Mouse (Mus musculus) splenic B cell, adult 2 months (primary cell): Measurements from ENCODE around the gene Btf3.

Source experiments
- DNase-seq: peaks from one replicate; pipeline ENCODE4 v3.0.0-alpha.2; 2011; ENCODE audit warnings: low read depth, low spot score
- H3K27me3 ChIP-seq: 2 replicates; pipeline ENCODE4 v1.6.1; 2012; ENCODE audit warnings: mild to moderate bottlenecking, low read length, moderate library complexity, mixed read lengths; ENCODE audit not compliant: control insufficient read depth, poor library complexity, insufficient read depth, severe bottlenecking
- H3K36me3 ChIP-seq: 2 replicates; pipeline ENCODE4 v1.6.1; 2012; ENCODE audit warnings: mild to moderate bottlenecking, low read length, moderate library complexity, mixed read lengths; ENCODE audit not compliant: control insufficient read depth, poor library complexity, insufficient read depth, severe bottlenecking

Gene Btf3

GRCm38 (mm10) chr13:98354871-98355558 lies 38.2 kb upstream of the Btf3 start:
- peak; percentile 23 for DNase-seq
- H3K36me3 ChIP-seq = no peaks in the 10 kb centered on the region
- H3K27me3 ChIP-seq = peaks cover 5% of the 10 kb centered on the region

GRCm38 (mm10) chr13:98354090-98354801 lies 37.4 kb upstream of the Btf3 start, which contains the start of gene Foxd1:
Foxd1 (plus strand) TSS chr13:98354242.
- H3K36me3 ChIP-seq = no peaks in the 10 kb centered on the region
- DNase-seq = no peak
- H3K27me3 ChIP-seq = peaks cover 5% of the 10 kb centered on the region

- no peak for DNase-seq
- no peaks in the 10 kb centered on the region for H3K36me3 ChIP-seq
- H3K27me3 ChIP-seq = peaks cover 5% of the 10 kb centered on the region
Observed at GRCm38 (mm10) chr13:98353709-98354089, 36.9 kb upstream of the Btf3 start.

- no peak for DNase-seq
- no peaks in the 10 kb centered on the region for H3K36me3 ChIP-seq
- H3K27me3 ChIP-seq = peaks cover 5% of the 10 kb centered on the region
Observed at GRCm38 (mm10) chr13:98352381-98352975, 35.7 kb upstream of the Btf3 start.

- Histone ChIP-seq H3K27me3 (peaks cover 5% of the 10 kb centered on the region), H3K36me3 (no peaks in the 10 kb centered on the region)
- peak; percentile 37 for DNase-seq
Observed at GRCm38 (mm10) chr13:98351527-98351926, 34.7 kb upstream of the Btf3 start.

GRCm38 (mm10) chr13:98349491-98349890 lies 32.7 kb upstream of the Btf3 start:
- Histone ChIP-seq H3K27me3 (peaks cover 5% of the 10 kb centered on the region), H3K36me3 (no peaks in the 10 kb centered on the region)
- DNase-seq = no peak

GRCm38 (mm10) chr13:98340506-98340905 lies 23.7 kb upstream of the Btf3 start:
- Histone ChIP-seq H3K36me3 (no peaks in the 10 kb centered on the region), H3K27me3 (no peaks in the 10 kb centered on the region)
- DNase-seq = no peak

- H3K36me3 ChIP-seq = no peaks in the 10 kb centered on the region
- H3K27me3 ChIP-seq = no peaks in the 10 kb centered on the region; the same call in 1 of the 2 replicates
- DNase-seq = no peak
Observed at GRCm38 (mm10) chr13:98336205-98336604, 19.4 kb upstream of the Btf3 start.

- DNase-seq = peak; percentile 51
- Histone ChIP-seq H3K27me3 (no peaks in the 10 kb centered on the region; the same call in 1 of the 2 replicates), H3K36me3 (no peaks in the 10 kb centered on the region)
Observed at GRCm38 (mm10) chr13:98332106-98332505, 15.3 kb upstream of the Btf3 start.

GRCm38 (mm10) chr13:98325034-98325433 lies 8.2 kb upstream of the Btf3 start:
- no peak for DNase-seq
- Histone ChIP-seq H3K27me3 (no peaks in the 10 kb centered on the region), H3K36me3 (no peaks in the 10 kb centered on the region)

- DNase-seq = no peak
- Histone ChIP-seq H3K36me3 (no peaks in the 10 kb centered on the region), H3K27me3 (no peaks in the 10 kb centered on the region)
Observed at GRCm38 (mm10) chr13:98317911-98318310, 1.1 kb upstream of the Btf3 start.

GRCm38 (mm10) chr13:98317246-98317677 lies 456 bp upstream of the Btf3 start:
- Histone ChIP-seq H3K36me3 (no peaks in the 10 kb centered on the region; the same call in 1 of the 2 replicates), H3K27me3 (no peaks in the 10 kb centered on the region)
- DNase-seq = no peak

GRCm38 (mm10) chr13:98316140-98316479 lies 696 bp downstream of the Btf3 start:
- no peaks in the 10 kb centered on the region for H3K27me3 ChIP-seq
- H3K36me3 ChIP-seq = peaks cover 7% of the 10 kb centered on the region; the same call in 1 of the 2 replicates
- no peak for DNase-seq

- Histone ChIP-seq H3K27me3 (no peaks in the 10 kb centered on the region), H3K36me3 (peaks cover 10% of the 10 kb centered on the region; the same call in 1 of the 2 replicates)
- DNase-seq = no peak
Observed at GRCm38 (mm10) chr13:98315124-98315523, 1.7 kb downstream of the Btf3 start.

GRCm38 (mm10) chr13:98313631-98314030 lies 3.2 kb downstream of the Btf3 start:
- DNase-seq = no peak
- Histone ChIP-seq H3K36me3 (peaks cover 13% of the 10 kb centered on the region; the same call in 1 of the 2 replicates), H3K27me3 (no peaks in the 10 kb centered on the region)
